Mouse (Mus musculus) ES-E14 (cell line): ENCODE measurements around the gene Ctns.

Source experiments
- HCFC1 ChIP-seq: IDR thresholded peaks from 2 replicates; pipeline ENCODE4 v1.6.1; 2012; ENCODE audit warnings: low read length, inconsistent platforms, borderline replicate concordance; ENCODE audit not compliant: insufficient read depth
- MAFK ChIP-seq: IDR thresholded peaks from 2 replicates; pipeline ENCODE4 v1.6.1; 2014; ENCODE audit warnings: mild to moderate bottlenecking, low read depth, low read length, inconsistent platforms; ENCODE audit not compliant: insufficient read depth
- ZC3H11A ChIP-seq: IDR thresholded peaks from 2 replicates; pipeline ENCODE4 v1.6.1; 2012; ENCODE audit warnings: low read depth, mild to moderate bottlenecking, inconsistent platforms, low read length, borderline replicate concordance

DNA sequence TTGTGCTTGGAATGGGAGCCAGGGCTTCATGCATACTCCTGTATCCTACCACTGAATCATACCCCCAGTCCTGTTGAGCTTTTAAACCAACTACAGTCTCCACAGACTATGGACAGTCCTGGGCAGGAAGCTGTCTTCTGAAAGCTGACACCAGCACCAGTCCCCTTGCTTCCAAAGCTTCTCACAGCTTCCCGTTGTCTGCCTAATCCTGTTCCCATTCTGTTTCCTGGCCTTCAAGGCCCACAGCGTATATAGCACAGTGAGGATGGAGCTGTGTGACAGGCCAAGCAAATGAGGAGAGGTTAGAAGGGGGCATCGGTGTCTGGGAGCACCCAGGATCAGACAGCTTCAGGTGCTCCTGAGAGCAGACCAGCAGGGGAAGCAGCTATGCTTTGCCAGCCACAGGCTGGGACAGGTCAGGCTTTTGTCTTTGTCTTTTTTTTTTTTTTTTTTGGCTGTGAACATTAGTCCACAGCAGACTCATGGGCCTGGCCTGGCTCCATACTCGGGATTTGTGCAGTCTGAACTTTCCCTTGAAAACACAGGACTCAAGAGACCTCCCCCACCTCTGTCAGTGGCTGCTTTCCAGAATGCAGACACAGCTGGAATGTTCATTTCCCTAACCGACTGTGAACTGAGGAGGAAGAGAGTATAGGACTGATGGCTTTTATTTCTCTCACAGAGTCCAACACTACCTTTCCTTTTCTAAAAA is 37.3 kb upstream of the Ctns start:
- TF ChIP-seq MAFK (no peak), ZC3H11A (no peak), HCFC1 (no peak)
